Mouse (Mus musculus): Measurements from ENCODE around the gene Adamts17.

The Adamts17 gene

DNA sequence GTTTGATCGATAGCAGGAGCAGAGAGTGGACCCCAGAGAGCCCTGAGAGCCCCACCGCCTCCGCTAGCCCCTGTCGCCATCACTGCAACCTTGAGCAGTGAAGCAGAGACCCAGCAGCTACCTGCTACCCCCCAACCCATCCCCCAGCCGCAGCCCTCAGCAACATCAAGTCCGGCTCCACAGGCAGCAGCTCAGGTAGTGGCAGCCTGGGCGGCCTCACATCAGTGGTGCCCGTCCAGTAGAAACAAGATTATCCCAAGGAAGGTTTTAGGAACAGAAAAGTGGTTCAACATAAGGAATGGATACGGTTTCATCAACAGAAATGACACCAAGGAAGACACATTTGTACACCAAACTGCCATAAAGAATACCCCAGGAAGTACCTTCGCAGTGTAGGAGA is 243.2 kb downstream of the Adamts17 start:
- in situ Hi-C loops (cut with MboI; ENCODE audit: low pct_unique_long_range_greater_than_20kb in 1 of 2, low sequenced_read_pairs in 2 of 2, unreplicated experiment in 1 of 2): no loop called here

DNA sequence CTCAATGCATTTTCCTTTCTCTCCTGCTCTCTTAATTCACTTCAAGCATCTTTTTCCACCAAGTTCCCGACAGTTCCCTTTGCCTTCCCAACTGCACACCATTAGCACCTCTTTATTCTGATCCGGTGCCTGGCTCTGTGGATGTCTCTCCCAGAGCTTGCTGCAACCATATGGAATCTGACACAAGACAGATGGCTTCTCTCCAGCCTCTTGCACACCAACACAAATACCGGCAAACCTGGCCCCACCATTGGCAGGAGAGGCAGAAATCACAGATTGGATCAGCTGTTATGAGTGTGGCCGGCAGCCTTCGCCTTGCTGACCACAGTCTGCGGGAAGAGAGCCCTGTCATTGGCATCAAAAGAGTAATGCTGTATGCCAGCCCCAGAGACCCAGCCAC is 248.2 kb downstream of the Adamts17 start:
- in situ Hi-C loops (cut with MboI; ENCODE audit: low pct_unique_long_range_greater_than_20kb in 1 of 2, low sequenced_read_pairs in 2 of 2, unreplicated experiment in 1 of 2): no loop called here

DNA sequence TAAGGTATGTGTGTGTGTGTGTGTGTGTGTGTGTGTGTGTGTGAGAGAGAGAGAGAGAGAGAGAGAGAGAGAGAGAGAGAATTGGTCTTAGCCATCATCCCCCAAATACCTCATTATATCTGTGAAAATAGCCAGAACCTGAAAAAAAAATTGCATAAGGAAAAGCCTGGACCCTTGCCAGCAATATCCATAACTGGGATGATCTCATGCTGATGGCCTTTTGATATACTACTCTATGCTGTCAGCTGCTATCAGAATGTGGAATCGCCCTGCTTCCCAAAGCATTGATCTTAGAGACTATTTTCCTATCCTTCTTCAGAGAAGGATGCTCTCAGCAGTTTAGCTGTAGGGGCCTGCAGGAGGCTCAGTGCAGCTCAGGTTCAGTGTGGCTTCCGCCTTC is 257.6 kb downstream of the Adamts17 start:
- in situ Hi-C loops (cut with MboI; ENCODE audit: low pct_unique_long_range_greater_than_20kb in 1 of 2, low sequenced_read_pairs in 2 of 2, unreplicated experiment in 1 of 2): no loop called here

DNA sequence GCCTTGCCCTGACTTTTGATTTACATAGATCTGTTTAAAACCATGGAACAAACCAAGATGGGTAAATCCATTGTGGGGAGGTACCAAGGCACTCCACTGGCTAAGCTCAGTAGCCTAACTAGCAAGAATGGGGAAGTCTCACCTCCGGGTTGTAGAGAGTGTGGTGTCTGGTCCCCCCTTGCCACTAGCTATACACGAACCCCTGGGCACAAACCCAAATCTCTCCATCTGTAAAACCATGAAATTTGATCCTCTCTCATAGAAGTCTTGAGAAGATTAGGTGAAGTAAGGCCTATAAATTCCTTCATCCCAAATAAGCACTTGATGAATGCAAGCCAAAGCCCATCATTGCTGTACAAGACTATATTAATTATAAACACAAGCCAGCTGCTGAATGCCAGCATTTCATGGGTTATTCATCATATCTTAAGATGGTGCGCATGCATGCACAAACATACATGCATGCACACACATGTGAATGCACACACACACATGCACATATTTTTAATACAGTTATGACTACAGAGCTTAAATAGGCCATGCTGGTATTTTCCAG is 262.0 kb downstream of the Adamts17 start:
- in situ Hi-C loops (cut with MboI; ENCODE audit: low pct_unique_long_range_greater_than_20kb in 1 of 2, low sequenced_read_pairs in 2 of 2, unreplicated experiment in 1 of 2): no loop called here

DNA sequence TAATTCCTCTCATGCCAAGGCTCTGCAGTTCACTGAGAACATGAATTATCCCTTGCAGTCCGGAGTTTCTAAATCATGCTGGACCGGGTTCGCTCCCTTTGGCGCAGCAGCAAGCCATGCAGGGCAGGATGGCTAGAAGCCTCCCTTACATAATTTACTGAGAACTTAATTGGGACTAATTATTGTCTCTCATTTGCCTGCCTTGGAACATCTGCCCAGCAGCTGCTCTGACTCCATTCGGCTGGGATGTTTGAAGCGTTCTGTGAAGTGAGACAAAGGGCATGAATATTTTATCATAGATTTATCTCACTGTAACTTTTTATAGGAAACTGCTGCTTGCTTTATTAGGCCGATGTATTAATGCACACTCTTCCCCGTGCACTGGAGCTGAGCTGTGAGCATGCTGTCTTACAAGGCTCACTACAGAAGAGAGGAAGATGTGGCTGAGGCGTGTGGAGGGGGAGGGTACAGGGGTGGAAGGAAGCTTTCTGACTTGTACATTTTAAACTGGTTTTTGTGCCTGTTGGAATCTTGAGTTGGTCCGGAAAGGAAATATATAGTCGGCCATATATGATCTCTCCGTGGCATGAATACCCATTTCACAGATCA is 271.1 kb downstream of the Adamts17 start:
- in situ Hi-C loops (cut with MboI; ENCODE audit: low pct_unique_long_range_greater_than_20kb in 1 of 2, low sequenced_read_pairs in 2 of 2, unreplicated experiment in 1 of 2): no loop called here

DNA sequence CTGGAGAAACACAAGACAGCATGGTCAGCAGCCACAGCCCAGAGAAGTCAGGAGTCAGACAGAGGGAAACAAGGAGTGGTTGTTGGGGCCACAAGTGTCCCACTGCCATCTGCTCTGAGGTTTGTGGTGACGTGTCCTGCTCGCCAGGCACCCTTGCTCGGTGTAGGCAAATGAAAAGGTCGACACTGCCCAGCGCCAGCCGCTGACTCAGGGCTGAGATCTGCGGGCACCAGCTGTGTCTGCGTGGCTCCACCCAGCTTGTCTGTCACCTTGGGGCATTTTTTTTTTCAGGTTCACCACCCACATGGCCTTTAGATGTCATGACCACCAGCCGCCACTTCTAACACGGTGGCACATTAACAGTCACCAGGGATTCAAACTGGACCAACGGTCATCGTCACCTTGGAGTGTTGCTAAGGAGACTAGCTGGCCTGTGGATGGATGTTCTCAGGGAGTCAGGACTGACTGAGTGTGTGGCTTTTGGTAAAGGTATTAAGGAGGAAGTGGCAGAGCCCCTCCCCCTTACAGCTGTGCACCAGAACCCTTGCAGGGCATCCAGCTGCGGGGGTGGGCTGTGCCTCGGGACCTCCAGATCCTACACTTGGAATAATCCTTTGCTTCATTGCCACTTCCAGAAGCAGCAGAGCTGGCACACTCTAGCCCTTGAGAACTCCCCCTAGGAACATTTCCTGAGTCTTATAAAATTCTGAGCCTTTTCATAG is 273.1 kb downstream of the Adamts17 start:
- in situ Hi-C loops (cut with MboI; ENCODE audit: low pct_unique_long_range_greater_than_20kb in 1 of 2, low sequenced_read_pairs in 2 of 2, unreplicated experiment in 1 of 2): no loop called here

DNA sequence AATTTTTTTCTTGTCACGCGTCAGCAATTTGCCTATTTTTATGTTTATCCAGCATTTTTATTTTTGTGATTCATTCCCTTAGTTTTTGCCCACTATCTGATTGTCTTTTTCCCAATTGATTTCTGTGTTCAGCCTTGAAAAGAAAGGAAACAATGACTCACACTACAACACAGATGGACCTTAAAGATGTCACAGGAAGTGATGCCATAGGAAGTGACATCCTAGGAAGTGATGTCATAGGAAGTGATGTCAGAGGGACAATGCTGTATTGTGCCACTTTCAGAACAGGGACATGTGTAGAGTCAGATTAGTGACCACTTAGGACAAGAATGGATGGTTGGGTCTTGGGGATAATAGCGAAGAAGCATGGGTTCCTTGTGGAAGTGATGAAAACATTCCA is 274.5 kb downstream of the Adamts17 start:
- in situ Hi-C loops (cut with MboI; ENCODE audit: low pct_unique_long_range_greater_than_20kb in 1 of 2, low sequenced_read_pairs in 2 of 2, unreplicated experiment in 1 of 2): no loop called here

DNA sequence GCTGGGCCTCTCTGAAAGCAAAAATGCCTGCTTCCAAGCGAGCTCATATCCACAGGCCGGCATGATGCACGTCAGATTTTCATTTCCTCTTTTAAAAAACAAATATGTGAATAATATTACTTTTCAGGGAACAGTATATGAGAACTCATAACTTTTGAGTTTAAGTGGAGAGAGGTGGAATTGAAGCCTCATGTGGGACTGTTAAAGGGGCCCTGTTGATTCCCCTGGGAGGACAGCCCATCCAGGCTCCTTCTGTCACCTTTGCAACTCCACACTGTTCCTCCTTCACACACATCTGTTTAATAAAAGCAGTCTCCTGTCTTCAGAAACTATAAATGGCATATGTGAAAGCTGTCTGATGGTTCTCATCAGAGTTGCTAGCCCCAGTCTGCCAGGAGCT is 275.5 kb downstream of the Adamts17 start:
- in situ Hi-C loops (cut with MboI; ENCODE audit: low pct_unique_long_range_greater_than_20kb in 1 of 2, low sequenced_read_pairs in 2 of 2, unreplicated experiment in 1 of 2): no loop called here

DNA sequence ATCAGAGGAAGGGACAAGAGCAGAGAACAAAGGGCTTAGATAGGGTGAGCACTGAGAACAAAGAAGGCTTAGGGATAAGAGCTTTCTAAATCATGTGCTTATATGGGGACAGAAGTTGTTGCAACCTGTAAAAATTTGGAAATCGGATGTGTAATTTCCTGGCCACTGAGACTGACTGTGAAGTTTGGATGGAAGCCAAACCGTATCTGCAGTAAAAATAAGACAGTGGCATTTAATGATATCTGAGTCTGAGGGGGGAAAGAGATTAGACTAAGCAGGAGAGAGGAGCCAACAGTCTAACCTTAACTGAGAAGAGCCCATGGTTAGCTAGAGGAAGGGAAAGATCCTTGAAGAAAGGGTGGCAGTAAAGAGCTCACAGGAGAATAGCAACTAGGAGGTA is 295.6 kb downstream of the Adamts17 start:
- in situ Hi-C loops (cut with MboI; ENCODE audit: low pct_unique_long_range_greater_than_20kb in 1 of 2, low sequenced_read_pairs in 2 of 2, unreplicated experiment in 1 of 2): no loop called here

DNA sequence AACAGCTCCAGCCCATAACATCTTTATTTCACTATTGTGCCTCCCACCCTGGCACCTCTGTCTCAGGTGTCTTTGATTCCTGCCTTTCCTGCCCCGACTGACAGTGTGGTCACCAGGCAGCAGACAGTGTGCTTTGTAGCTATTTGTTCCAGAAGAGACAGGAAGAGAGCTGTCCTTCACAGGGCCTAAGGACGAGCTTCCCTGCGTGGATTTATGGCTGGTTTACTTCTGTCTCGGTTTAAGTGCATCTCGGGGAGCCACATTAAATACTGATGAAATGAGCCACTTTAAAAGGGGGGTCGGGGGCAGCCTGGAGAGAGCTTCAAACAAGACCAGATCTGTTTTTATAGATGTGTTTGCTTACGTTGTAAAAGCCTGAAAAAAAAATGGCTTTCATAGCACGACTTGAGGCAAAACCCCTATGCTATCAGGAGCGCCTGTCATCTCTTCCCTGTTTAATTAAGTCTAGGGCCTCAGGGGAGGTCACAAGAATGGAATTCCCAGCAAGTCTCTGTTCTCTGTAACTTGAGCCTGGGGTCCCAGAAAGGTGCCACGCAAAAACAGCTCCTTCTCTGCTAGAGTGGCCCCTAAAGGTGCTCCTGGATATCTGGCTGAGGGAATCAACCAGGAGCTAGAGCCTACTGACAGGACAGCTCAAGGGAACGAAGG is 302.9 kb downstream of the Adamts17 start:
- in situ Hi-C loops (cut with MboI; ENCODE audit: low pct_unique_long_range_greater_than_20kb in 1 of 2, low sequenced_read_pairs in 2 of 2, unreplicated experiment in 1 of 2): no loop called here

DNA sequence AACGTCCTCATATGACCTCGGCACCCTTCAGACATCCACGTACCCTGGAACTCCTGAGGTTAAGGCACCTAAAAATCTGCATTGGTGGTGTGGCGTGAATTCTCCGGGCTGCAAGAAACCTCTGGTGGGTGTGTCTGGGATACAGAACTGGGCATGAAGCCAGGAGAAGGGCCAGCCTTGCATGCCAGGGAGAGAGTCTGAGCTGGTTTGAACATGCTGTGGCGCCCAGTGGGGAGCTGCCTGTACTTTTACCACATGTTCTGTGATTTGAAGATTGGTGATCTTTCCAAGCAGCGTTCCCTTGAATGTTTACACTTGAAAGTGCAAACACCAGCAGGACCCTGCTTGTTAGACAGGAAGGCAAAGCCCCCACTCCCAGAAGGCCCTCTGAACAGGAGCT is 306.2 kb downstream of the Adamts17 start:
- in situ Hi-C loops (cut with MboI; ENCODE audit: low pct_unique_long_range_greater_than_20kb in 1 of 2, low sequenced_read_pairs in 2 of 2, unreplicated experiment in 1 of 2): no loop called here

DNA sequence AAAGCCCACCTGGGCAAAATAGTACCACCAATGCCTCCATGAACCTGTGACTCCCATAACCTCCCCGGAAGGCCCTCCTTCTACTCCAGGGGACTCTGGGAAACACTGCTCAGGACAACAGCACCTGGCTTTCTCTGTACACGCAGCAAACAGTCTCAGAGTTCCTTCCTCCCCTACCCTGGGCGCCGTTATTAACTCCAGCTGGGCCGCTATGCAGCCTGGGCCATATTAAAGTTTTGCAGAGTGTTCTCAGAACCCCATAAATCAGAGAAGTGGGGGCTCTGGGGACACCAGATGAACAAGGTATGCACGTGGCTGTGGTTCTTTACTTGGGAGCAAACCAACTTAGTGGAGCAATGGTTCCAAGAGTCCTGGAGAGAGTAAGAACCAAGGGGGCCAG is 306.6 kb downstream of the Adamts17 start:
- in situ Hi-C loops (cut with MboI; ENCODE audit: low pct_unique_long_range_greater_than_20kb in 1 of 2, low sequenced_read_pairs in 2 of 2, unreplicated experiment in 1 of 2): no loop called here

DNA sequence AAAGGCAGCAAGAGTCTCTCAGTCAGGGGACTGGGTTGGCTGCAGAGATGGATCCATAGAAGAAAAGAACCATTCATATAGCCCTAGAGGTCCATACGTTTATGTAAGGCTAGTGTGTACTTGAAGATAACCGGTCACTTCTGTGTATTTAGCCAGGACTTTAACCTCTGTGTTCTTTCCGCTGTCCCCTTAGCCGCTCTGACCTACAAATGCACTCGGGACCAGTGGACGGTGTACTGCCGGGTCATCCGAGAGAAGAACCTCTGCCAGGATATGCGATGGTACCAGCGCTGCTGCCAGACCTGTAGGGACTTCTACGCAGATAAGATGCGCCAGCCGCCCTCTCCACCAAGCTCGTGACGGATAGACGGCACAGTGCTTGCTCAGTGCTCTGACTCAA is 310.2 kb downstream of the Adamts17 start:
- in situ Hi-C loops (cut with MboI; ENCODE audit: low pct_unique_long_range_greater_than_20kb in 1 of 2, low sequenced_read_pairs in 2 of 2, unreplicated experiment in 1 of 2): no loop called here

DNA sequence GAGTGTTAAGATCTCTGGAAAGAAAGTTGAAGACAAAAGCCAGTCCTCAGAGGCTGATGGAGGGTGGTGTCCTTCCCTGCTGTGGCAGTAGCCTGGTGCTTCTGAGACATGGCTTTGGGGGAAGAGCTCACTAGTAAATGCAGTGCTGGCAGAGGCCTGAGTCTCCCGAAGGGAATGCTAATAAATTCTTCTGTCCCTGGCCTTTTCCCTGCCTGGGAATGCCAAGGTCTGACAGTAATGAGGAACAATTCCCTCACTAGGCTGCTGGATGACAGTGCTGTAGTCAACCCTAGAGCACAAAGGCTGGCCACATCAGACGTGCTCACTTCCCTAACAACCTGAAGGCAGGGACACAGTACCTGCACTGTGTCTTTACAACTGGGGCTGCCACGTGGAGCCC is 313.1 kb downstream of the Adamts17 start:
- in situ Hi-C loops (cut with MboI; ENCODE audit: low pct_unique_long_range_greater_than_20kb in 1 of 2, low sequenced_read_pairs in 2 of 2, unreplicated experiment in 1 of 2): no loop called here

DNA sequence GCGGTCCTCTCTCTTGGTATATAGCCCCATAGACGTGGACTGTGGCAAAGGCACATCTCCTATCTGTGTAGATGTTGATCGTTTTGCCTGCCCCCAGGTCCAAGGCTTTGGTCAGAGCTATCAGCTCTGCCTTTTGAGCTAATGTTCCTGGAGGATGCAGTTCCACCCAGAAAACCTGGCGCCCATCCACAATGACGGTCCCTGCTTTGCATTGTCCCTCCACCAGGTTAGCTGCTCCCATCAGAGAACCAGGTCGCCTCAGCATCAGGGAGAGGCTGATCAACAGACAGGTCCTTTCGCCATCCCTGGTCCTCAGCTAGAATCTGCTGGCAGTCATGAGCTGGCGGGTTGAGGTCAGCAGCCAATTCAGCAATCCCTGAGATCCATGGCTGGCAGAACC is 322.6 kb downstream of the Adamts17 start:
- in situ Hi-C loops (cut with MboI; ENCODE audit: low pct_unique_long_range_greater_than_20kb in 1 of 2, low sequenced_read_pairs in 2 of 2, unreplicated experiment in 1 of 2): no loop called here

DNA sequence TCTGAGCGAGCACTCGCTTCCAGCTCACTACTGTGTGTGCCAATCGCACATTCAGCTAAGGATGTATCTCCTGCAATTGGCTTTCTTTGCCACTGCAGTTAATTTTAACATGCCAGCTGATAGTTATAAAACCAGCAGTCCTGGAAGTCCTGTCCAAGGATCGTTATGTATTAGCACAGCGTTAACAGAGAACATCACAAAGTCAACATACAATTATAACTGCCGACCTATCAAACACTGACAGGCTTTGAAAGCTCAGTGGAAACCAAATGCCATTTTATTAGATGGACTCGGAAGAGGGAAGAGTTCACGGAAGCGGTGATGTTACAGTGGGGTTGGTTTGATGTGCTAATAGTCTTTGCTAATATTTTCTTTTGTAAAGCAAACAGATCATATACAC is 328.8 kb downstream of the Adamts17 start:
- in situ Hi-C loops (cut with MboI; ENCODE audit: low pct_unique_long_range_greater_than_20kb in 1 of 2, low sequenced_read_pairs in 2 of 2, unreplicated experiment in 1 of 2): no loop called here

DNA sequence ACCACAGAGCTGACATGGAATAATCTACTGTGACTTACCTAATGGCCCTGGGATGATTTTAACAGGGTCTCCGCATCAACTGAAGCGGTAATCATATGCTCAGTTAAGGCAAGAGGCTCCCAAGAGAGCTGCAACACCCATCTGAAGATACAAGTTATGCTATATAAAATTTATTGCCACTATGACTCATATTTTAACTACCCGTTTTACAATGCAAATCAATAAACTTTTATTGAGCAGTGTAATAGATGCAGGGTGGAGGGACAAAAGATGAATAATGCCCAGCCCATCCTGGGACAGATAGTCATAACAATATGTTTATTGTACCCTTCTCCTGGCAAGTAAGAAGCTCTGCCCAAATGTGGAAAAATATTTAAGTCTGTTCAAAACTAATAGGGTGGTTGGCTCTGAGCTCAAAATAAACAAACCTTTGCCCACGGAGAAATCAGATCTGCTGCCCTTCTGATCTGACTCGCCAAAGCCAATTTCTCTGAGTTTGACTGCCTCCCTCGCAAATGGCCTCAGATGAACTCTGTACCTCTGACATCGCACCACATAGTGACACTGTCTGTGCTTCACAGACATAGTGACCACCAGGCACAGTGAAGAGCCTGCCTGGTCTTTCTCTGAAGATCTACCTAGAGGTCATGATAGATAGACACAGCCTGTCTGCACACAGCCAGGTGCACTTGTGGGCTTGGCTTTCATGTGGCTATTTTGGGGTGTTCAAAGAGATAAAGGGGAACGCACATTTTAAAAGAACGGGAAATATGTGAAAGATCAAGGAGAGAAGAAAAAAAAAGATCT is 329.4 kb downstream of the Adamts17 start:
- in situ Hi-C loops (cut with MboI; ENCODE audit: low pct_unique_long_range_greater_than_20kb in 1 of 2, low sequenced_read_pairs in 2 of 2, unreplicated experiment in 1 of 2): no loop called here

DNA sequence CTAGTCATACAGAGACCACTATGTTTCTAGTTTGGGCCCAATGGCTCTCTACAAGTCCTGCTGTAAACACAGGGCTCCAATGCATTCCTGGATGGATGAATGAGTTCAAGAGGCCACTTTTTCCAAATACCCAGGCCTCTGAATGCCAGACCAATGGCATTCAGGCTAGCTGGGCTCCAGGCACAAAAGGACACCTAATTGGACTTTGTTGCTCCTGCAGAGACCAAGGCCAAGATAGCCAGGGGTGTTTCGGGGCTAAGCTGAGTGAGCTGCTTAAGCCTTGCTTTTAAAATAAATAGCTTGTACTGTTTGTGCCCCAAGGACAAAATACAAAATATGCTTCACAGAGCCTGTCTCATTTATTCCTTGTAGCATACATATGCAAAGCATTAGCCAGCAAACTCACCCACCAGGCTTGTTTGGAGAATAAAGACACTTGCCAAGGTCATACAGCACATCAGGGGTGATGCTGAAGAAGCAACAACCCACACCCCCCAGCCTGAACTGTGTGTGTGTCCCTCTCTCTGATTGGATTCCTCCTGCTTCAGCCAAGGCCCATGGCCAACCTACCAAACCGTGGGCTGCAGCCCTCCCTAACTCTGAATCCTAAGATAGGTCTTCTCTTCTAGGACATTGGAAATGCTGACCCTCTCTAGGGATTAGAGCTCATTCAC is 334.1 kb downstream of the Adamts17 start:
- in situ Hi-C loops (cut with MboI; ENCODE audit: low pct_unique_long_range_greater_than_20kb in 1 of 2, low sequenced_read_pairs in 2 of 2, unreplicated experiment in 1 of 2): no loop called here

All from mouse embryonic stem cell (cell line).